Mouse (Mus musculus) intestine, postnatal 0 days (tissue): Measurements from ENCODE around the gene Pold2. TPM values are rescaled to one million over a fixed set of nuclear protein-coding genes. Genes with fewer than 3 reads are reported as not detected.

Source experiments
- ATAC-seq: fragments of 200-750 bp; cut with Nextera tagmentation; 2 replicates; pipeline ENCODE4 v1.8.0; 2017; ENCODE audit warnings: mild to moderate bottlenecking, moderate TSS enrichment, moderate library complexity
- H3K27ac ChIP-seq: fragments of 300-500 bp; sonication (generic); 2 replicates; pipeline ENCODE4 v1.5.1; 2014; ENCODE audit warnings: mild to moderate bottlenecking, low read depth, low read length, moderate library complexity
- H3K27me3 ChIP-seq: fragments of 300-500 bp; sonication (generic); replicated peaks from 2 replicates; pipeline ENCODE4 v1.6.1; 2014; ENCODE audit warnings: low read length, mixed read lengths; ENCODE audit not compliant: control insufficient read depth, insufficient read depth
- H3K36me3 ChIP-seq: fragments of 300-500 bp; sonication (generic); 2 replicates; pipeline ENCODE4 v1.6.1; 2014; ENCODE audit warnings: mild to moderate bottlenecking, moderate library complexity; ENCODE audit not compliant: control insufficient read depth, insufficient read depth
- H3K4me1 ChIP-seq: fragments of 300-500 bp; sonication (generic); replicated peaks from 2 replicates; pipeline ENCODE4 v1.6.1; 2014; ENCODE audit warnings: antibody characterized with exemption, low read length, mixed read lengths; ENCODE audit not compliant: control insufficient read depth, insufficient read depth
- H3K4me2 ChIP-seq: fragments of 300-500 bp; sonication (generic); replicated peaks from 2 replicates; pipeline ENCODE4 v1.6.1; 2014; ENCODE audit warnings: low read depth, mild to moderate bottlenecking, moderate library complexity
- H3K4me3 ChIP-seq: fragments of 300-500 bp; sonication (generic); 2 replicates; pipeline ENCODE4 v1.5.1; 2014; ENCODE audit warnings: low read depth, low read length
- H3K9ac ChIP-seq: fragments of 300-500 bp; sonication (generic); 2 replicates; pipeline ENCODE4 v1.6.1; 2014; ENCODE audit warnings: mild to moderate bottlenecking, low read depth, low read length
- H3K9me3 ChIP-seq: fragments of 300-500 bp; sonication (generic); 2 replicates; pipeline ENCODE4 v1.6.1; 2016; ENCODE audit warnings: mixed run types; ENCODE audit not compliant: control insufficient read depth
- CTCF ChIP-seq: sonication (generic); IDR thresholded peaks from 2 replicates; pipeline ENCODE4 v1.5.1; 2016; ENCODE audit warnings: low read depth, mild to moderate bottlenecking, control low read depth, antibody characterized with exemption, moderate library complexity
- WGBS: fragments of 180-500 bp; shearing (Covaris S2); extraction: QIAGEN DNeasy Blood & Tissue Kit; methylation state at CpG from one replicate; pipeline ENCODE4 v1.1.7; 2014; 5-methylcytosine and 5-hydroxymethylcytosine counted together
- polyA plus RNA-seq: library from polyadenylated mRNA; unstranded; fragments of >200 nt; fragmentation: Nextera tagmentation; extraction: Ambion mirVana; gene quantifications from 2 replicates; pipeline ENCODE4 v1.2.1, GENCODE M21; 2015

Pold2 gene
- polyA plus RNA-seq, 1 experiment from 2014 or later = 32.7 TPM

GRCm38 (mm10) chr11:5879905-5880304 is 1.8 kb upstream of the Pold2 start:
- peaks cover 3% of the 10 kb centered on the region; the same call in 1 of the 2 replicates for H3K36me3 ChIP-seq
- H3K9me3 ChIP-seq = no peaks in the 10 kb centered on the region
- H3K4me3 ChIP-seq = no peak overlapping the region
- H3K4me2 ChIP-seq = no peak overlapping the region
- H3K4me1 ChIP-seq = 0 out of 2 replicates have a peak, but pooled peaks cover 3% of the 10 kb centered on the region
- TF ChIP-seq CTCF = peak; percentile 85
- ATAC-seq = no peak
- H3K27me3 ChIP-seq = no peaks in the 10 kb centered on the region
- H3K27ac ChIP-seq = no peak overlapping the region
- 71% methylated on average over 5 of the region's 5 CpGs for WGBS
- no peak overlapping the region for H3K9ac ChIP-seq

- no peak overlapping the region for H3K27ac ChIP-seq
Observed at GRCm38 (mm10) chr11:5878661-5879060, 569 bp upstream of the Pold2 start.

GRCm38 (mm10) chr11:5877421-5877820 is 671 bp downstream of the Pold2 start:
- 4% methylated on average over 5 of the region's 5 CpGs for WGBS
- H3K4me1 ChIP-seq = 0 out of 2 replicates have a peak, but pooled peaks cover 3% of the 10 kb centered on the region
- H3K27ac ChIP-seq = no peak overlapping the region
- no peaks in the 10 kb centered on the region for H3K9me3 ChIP-seq
- peaks cover 28% of the 10 kb centered on the region; the same call in 1 of the 2 replicates for H3K36me3 ChIP-seq
- no peaks in the 10 kb centered on the region for H3K27me3 ChIP-seq
- no peak for TF ChIP-seq CTCF
- ATAC-seq = no peak
- peak overlapping the region; percentile 81 for H3K4me2 ChIP-seq
- H3K9ac ChIP-seq = no peak overlapping the region
- peak overlapping the region; percentile 61 for H3K4me3 ChIP-seq

More at GRCm38 (mm10) chr11:5878661-5879060, 569 bp upstream of the Pold2 start:
- Histone ChIP-seq H3K27me3 (no peaks in the 10 kb centered on the region), H3K9me3 (no peaks in the 10 kb centered on the region), H3K4me2 (peak overlapping the region; percentile 81), H3K36me3 (peaks cover 15% of the 10 kb centered on the region; the same call in 1 of the 2 replicates), H3K9ac (0 out of 2 replicates have a peak overlapping the region, but pooled peaks have one; percentile 8), H3K4me3 (peak overlapping the region; percentile 61), H3K4me1 (0 out of 2 replicates have a peak, but pooled peaks cover 3% of the 10 kb centered on the region)
- WGBS = 33% methylated on average over 8 of the region's 8 CpGs
- ATAC-seq = 0 out of 2 replicates have a peak, but pooled peaks have one; percentile 1
- TF ChIP-seq CTCF = no peak

GRCm38 (mm10) chr11:5873192-5873591 is 4.9 kb downstream of the Pold2 start:
- peaks cover 53% of the 10 kb centered on the region for H3K36me3 ChIP-seq
- H3K9ac ChIP-seq = no peak overlapping the region
- TF ChIP-seq CTCF = no peak
- no peak for ATAC-seq
- H3K4me1 ChIP-seq = no peaks in the 10 kb centered on the region
- no peak overlapping the region for H3K4me3 ChIP-seq
- H3K9me3 ChIP-seq = no peaks in the 10 kb centered on the region
- WGBS = 94% methylated on average over 9 of the region's 9 CpGs
- no peak overlapping the region for H3K4me2 ChIP-seq
- no peaks in the 10 kb centered on the region for H3K27me3 ChIP-seq
- no peak overlapping the region for H3K27ac ChIP-seq

- peaks cover 53% of the 10 kb centered on the region for H3K36me3 ChIP-seq
- H3K4me3 ChIP-seq = no peak overlapping the region
- no peaks in the 10 kb centered on the region for H3K27me3 ChIP-seq
- no peaks in the 10 kb centered on the region for H3K9me3 ChIP-seq
- TF ChIP-seq CTCF = no peak
- H3K4me2 ChIP-seq = no peak overlapping the region
- WGBS = 93% methylated on average over 11 of the region's 11 CpGs
- H3K27ac ChIP-seq = no peak overlapping the region
- H3K4me1 ChIP-seq = no peaks in the 10 kb centered on the region
- no peak for ATAC-seq
- no peak overlapping the region for H3K9ac ChIP-seq
Observed at GRCm38 (mm10) chr11:5872707-5873106, 5.4 kb downstream of the Pold2 start.

GRCm38 (mm10) chr11:5870069-5870468 is 8.0 kb downstream of the Pold2 start:
- Histone ChIP-seq H3K4me1 (no peaks in the 10 kb centered on the region), H3K9ac (no peak overlapping the region), H3K4me2 (no peak overlapping the region), H3K9me3 (no peaks in the 10 kb centered on the region), H3K36me3 (peaks cover 52% of the 10 kb centered on the region), H3K27me3 (no peaks in the 10 kb centered on the region), H3K27ac (no peak overlapping the region), H3K4me3 (no peak overlapping the region)
- WGBS = 85% methylated on average over 16 of the region's 16 CpGs
- ATAC-seq = no peak
- TF ChIP-seq CTCF = no peak
